9 mouse cellular contexts compared by ENCODE assay signal in genomic region chr9:9673277-9674049, GRCm38 (mm10).
DNase-seq lines count a peak whose midpoint lies in the region; ATAC-seq and TF ChIP-seq lines count a peak whose summit lies in the region.
"Had no signal": no experiment of that assay in that cellular context is flagged by ENCODE, and none has a peak within 500 bp of the region (broad histone marks: within the 10 kb centered on the region; RNA-seq: fewer than 3 reads in every experiment).

No protein-coding gene starts in this region.

- intact Hi-C loops in left cerebral cortex, postnatal 14 days (cut with DNase I), result no loop called here

- no peak for ATAC-seq in heart, embryonic 14.5 days (ENCODE audit: insufficient number of reproducible peaks, insufficient read depth, low FRiP score, low read depth)
- peak; percentile 92 for ATAC-seq in midbrain, embryonic 16.5 days

- no peaks in the 10 kb centered on the region for H3K9me3 ChIP-seq in heart, embryonic 14.5 days (ENCODE audit: control insufficient read depth, low read length)
- H3K9me3 ChIP-seq in midbrain, embryonic 16.5 days (replicated peaks; ENCODE audit: control insufficient read depth, low read length, poor library complexity, severe bottlenecking), result no peaks in the 10 kb centered on the region
- H3K9me3 ChIP-seq: embryonic facial prominence, embryonic 12.5 days had no signal

- H3K9ac ChIP-seq in heart, embryonic 14.5 days (ENCODE audit: low read length), result no peak overlapping the region
- no peak overlapping the region for H3K9ac ChIP-seq in midbrain, embryonic 16.5 days (ENCODE audit: low read depth, low read length)
- H3K9ac ChIP-seq: embryonic facial prominence, embryonic 12.5 days had no signal

- no peak for TF ChIP-seq POLR2A in thymus, adult 2 months (IDR thresholded peaks at IDR 0.05; ENCODE audit: control insufficient read depth, extremely low read depth, insufficient read depth, low read length, poor library complexity)

- H3K36me3 ChIP-seq in heart, embryonic 14.5 days (ENCODE audit: control insufficient read depth, insufficient read depth, low read length), result no peaks in the 10 kb centered on the region
- no peaks in the 10 kb centered on the region for H3K36me3 ChIP-seq in midbrain, embryonic 16.5 days (ENCODE audit: control insufficient read depth, insufficient read depth, low read length)
- H3K36me3 ChIP-seq in thymus, adult 2 months (ENCODE audit: control insufficient read depth, insufficient read depth, low read length), result no peaks in the 10 kb centered on the region
- H3K36me3 ChIP-seq: embryonic facial prominence, embryonic 12.5 days had no signal

- H3K4me1 ChIP-seq in heart, embryonic 14.5 days (ENCODE audit: control insufficient read depth in 2 of 2, insufficient read depth in 2 of 2, low read length in 2 of 2), result peaks cover 0 to 4% of the 10 kb centered on the region in 2 experiments; a peak in 2 of 4 replicates
- H3K4me1 ChIP-seq in midbrain, embryonic 16.5 days (ENCODE audit: control insufficient read depth, insufficient read depth, low read length), result peaks cover 3% of the 10 kb centered on the region; the same call in 1 of the 2 replicates
- H3K4me1 ChIP-seq in thymus, adult 2 months (replicated peaks; ENCODE audit: control insufficient read depth, insufficient read depth, low read length), result no peaks in the 10 kb centered on the region
- H3K4me1 ChIP-seq: embryonic facial prominence, embryonic 12.5 days had no signal

- peak overlapping the region; percentile 9; the same call in 1 of the 2 replicates for H3K4me2 ChIP-seq in heart, embryonic 14.5 days (ENCODE audit: low read length)
- peak overlapping the region; percentile 25; the same call in 1 of the 2 replicates for H3K4me2 ChIP-seq in midbrain, embryonic 16.5 days (ENCODE audit: low read length)
- H3K4me2 ChIP-seq: embryonic facial prominence, embryonic 12.5 days had no signal

- H3K27me3 ChIP-seq in heart, embryonic 14.5 days (ENCODE audit: control insufficient read depth, insufficient read depth, low read length), result no peaks in the 10 kb centered on the region
- H3K27me3 ChIP-seq in midbrain, embryonic 16.5 days (ENCODE audit: control insufficient read depth, insufficient read depth, low read depth, low read length), result peaks cover 3% of the 10 kb centered on the region; the same call in 1 of the 2 replicates
- no peaks in the 10 kb centered on the region for H3K27me3 ChIP-seq in thymus, adult 2 months (ENCODE audit: control insufficient read depth, insufficient read depth, low read length)
- H3K27me3 ChIP-seq: embryonic facial prominence, embryonic 12.5 days had no signal

- 6% methylated on average over 13 of the region's 13 CpGs for WGBS in heart, embryonic 14.5 days
- WGBS in midbrain, embryonic 16.5 days, result 8% methylated on average over 13 of the region's 13 CpGs
- 41% methylated on average over 13 of the region's 13 CpGs for WGBS in thymus, adult 2 months

- no peak overlapping the region for H3K4me3 ChIP-seq in heart, embryonic 14.5 days (ENCODE audit: control insufficient read depth in 1 of 2, insufficient read depth in 1 of 2, low read depth in 1 of 2, low read length in 2 of 2)
- no peak overlapping the region for H3K4me3 ChIP-seq in midbrain, embryonic 16.5 days (ENCODE audit: low read depth, low read length)
- no peak overlapping the region for H3K4me3 ChIP-seq in thymus, adult 2 months (ENCODE audit: control insufficient read depth, insufficient read depth, low read length)
- H3K4me3 ChIP-seq: embryonic facial prominence, embryonic 12.5 days had no signal

- TF ChIP-seq CTCF in thymus, adult 2 months (IDR thresholded peaks at IDR 0.05; ENCODE audit: borderline replicate concordance, control insufficient read depth, extremely low read depth, insufficient read depth, low read length, poor library complexity), result no peak

- DNase-seq in kidney, postnatal 4 days, result peak; percentile 7 to 10
- no peak for DNase-seq in kidney, postnatal 36 days
- peak; percentile 32 for DNase-seq in embryo, embryonic 11 days
- no peak for DNase-seq in thymus, adult 2 months
- no peak for DNase-seq in left cerebral cortex, postnatal 14 days (ENCODE audit: low spot score in 2 of 2)
- DNase-seq: liver had no signal

- H3K27ac ChIP-seq in heart, embryonic 14.5 days (replicated peaks in 1 of 2; ENCODE audit: control insufficient read depth in 1 of 2, insufficient read depth in 1 of 2, low read depth in 2 of 2, low read length in 2 of 2), result no peak overlapping the region
- 0 out of 2 replicates have a peak overlapping the region, but pooled peaks have one; percentile 11 for H3K27ac ChIP-seq in midbrain, embryonic 16.5 days (ENCODE audit: low read length)
- no peak overlapping the region for H3K27ac ChIP-seq in thymus, adult 2 months (ENCODE audit: control insufficient read depth, insufficient read depth, low read length)
- H3K27ac ChIP-seq: embryonic facial prominence, embryonic 12.5 days had no signal

Comparison
In these comparisons a context has a peak if more than half of its experiments do, and no peak if none do; other contexts are left out.
1. DNase-seq: peak in kidney, postnatal 4 days (2 of 2) and embryo, embryonic 11 days (single experiment); none in kidney, postnatal 36 days (0 of 2), thymus, adult 2 months (single experiment) and left cerebral cortex, postnatal 14 days (0 of 2).